Mouse (Mus musculus) urinary bladder, postnatal 4 days (tissue): Measurements from ENCODE around the gene Srgap2.

Experiments
- DNase-seq, 2 experiments: peaks; one replicate each; pipeline ENCODE4 v3.0.0; 2021 to 2022; ENCODE audit warnings: low spot score in 2 of 2

Gene Srgap2

DNA sequence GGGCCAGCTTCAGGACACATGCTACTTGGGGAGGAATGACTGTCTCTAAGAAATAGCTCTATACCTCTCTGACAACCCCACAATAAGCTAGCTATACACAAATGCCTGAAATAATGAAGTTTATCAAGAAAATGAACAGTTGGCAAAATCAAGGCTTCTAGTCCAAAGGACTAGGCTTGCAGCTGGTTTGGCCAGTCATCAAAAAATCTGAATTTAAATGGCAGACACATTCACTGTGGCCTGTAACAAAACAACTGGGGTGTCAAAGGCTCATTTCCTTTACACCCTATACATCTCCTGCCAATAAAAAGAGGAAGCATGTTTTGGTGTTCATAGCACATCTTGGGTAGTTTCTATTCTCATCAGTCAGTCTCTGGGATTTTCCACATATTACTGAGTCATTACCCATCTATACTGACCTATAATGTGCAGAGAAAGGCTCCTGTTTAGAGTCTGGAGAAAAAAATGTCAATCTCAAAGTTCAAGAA is 53.5 kb downstream of the Srgap2 start:
- no peak for DNase-seq

DNA sequence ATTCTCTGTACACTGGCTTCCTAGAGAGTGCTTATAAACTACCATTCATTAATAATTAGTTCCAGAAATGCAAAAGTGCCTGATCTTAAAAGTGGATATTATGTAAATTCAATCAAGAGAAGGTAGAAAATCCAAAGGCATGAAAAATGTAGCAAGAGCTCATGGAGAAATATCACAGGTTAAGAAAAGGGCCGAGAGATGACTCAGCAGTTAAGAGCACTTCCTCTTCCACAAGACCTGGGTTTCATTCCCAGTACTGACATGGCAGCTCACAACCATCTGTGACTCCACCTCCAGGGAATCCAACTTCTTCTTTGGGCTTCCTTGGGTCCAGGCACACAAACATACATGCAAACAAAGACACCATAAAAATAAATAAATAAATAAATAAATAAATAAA is 56.6 kb downstream of the Srgap2 start:
- DNase-seq = no peak

DNA sequence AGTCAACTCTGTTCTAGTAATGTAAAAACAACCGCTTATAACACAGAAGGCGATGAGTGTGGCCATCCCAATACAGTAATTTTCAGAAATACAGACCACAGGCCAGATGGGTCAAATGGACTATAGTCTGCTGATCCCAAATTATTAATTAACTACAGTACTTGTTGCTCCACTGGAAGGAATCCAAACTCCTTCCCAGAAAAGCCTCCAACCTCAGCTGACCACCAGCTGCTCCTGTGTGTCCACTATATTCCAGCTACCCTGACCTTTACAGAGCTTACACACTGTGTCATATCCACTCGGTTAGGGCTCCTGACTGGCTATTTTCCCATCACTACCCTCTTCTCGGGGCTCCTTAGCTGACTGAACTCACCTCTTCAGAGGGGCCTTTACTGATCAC is 61.3 kb downstream of the Srgap2 start:
- DNase-seq = no peak

DNA sequence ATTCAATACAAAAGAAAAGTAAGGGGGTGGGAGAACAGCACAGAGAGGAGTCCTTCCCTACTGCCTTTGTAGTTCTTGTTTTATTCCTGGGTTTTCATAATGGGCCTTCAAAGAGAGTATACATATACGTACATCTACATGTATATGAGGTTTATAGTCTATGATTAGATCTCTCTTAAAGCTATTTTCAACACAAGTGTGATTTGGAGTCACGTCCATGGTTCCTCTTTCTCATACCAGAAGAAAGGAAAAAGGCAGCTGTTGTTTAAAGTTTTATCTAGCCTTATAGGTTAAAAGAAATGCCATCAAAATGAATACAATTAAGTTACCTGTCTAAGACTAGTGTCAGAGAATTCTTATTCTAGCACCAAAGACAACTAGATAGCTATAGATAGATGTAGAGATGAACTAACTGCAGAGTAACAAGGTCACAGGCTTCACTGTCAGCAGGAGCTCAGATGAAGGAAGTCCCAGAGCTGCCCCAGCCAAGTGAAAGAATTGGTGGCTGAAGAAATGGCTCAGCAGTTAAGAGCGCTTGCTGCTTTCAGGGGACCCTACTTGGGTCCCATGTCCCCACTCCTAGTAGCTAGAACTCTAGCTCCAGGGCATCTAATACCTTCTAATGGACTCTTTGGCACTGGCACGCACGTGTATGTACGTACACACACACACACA is 63.1 kb downstream of the Srgap2 start:
- no peak for DNase-seq

DNA sequence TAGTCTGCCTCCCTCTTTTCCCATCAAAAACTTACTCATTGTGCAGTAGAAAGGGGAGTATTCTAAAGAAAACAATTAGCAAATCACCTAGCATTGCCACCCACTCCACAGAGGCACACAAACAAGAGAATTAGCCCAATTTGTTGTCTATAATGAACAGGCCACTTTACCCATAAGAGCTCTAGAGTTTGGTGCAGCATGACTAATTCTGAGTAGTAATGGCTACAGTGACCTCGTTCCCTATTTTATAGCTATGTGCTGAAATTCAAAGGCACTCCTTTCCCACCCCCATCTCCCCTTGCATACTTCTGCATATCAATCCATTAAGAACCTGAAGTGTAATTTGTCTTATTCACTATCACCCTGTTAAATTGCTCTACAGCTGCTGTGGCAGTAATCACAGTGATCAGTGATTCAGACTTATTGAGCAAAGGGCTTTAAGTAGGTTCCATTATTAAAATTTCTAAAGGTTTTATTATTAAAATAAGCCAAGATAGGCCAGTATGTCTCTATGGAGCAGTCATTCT is 64.5 kb downstream of the Srgap2 start:
- no peak for DNase-seq

DNA sequence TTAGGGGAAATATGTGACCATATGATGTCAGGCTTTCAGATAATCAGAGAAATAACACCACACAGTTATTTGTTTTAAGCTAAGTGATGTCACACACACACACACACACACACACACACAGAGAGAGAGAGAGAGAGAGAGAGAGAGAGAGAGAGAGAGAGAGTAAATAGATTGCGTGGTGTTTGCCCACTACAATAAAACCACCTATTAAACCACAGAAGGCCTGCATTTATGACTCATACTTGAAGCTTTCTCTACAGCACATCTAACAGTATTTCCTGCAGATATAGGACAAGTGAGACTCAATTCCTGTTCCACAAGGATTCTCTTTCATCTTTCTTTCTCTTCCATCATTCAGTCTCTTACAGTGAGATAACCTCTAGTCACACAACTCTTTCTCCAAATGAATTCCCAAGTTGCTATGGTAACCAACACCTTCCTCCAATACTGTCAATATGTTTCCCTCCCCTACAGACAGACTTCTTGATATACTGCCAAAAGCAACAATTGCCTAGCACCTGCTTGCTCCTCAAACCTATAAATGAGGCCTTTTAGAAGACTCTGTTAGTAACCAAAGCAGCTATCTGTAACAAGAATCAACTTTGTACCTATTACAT is 66.1 kb downstream of the Srgap2 start:
- no peak for DNase-seq

DNA sequence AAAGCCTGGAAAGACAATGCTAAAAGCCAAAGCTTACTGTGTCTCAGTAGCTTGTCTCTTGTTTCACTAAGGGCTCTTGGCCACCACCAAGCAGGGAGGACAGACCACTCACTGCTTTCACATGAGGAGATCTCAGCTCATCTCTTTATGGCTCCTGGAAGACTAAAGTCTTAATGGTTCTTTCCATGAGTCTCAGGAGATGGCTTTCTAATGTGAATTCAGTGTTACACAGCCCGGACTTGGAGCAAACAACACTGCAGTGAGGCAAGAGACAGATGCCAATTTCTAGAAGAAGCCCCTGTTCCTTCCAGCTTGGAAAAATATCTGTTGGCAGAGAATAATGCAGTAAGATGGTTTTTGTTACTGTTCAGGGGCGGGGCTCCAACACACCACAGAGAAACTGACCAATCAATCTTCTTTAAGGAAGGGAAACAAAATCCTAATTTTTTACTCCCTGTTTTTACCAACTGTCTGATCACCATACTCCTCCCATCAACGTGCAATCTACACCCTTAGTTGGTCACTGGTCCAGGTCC is 71.7 kb downstream of the Srgap2 start:
- no peak for DNase-seq

DNA sequence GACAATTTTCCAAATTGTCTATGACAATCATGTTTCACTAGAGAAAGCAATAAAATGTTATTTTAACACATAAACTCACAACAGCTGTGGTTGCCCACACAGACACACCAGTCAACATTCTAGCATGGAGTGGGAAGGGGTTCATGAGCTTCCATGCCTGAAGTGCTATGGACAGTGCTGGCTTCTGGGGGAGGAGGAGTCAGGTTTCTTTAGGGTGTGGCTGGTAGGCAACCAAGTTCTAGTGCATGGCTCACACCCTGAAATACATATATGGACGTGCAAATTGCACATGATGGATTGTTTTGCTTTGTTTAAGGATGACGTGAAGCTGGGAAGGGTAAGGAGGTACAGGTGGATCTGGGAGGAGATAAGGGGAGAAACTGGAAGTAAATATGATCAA is 72.8 kb downstream of the Srgap2 start:
- DNase-seq = no peak

DNA sequence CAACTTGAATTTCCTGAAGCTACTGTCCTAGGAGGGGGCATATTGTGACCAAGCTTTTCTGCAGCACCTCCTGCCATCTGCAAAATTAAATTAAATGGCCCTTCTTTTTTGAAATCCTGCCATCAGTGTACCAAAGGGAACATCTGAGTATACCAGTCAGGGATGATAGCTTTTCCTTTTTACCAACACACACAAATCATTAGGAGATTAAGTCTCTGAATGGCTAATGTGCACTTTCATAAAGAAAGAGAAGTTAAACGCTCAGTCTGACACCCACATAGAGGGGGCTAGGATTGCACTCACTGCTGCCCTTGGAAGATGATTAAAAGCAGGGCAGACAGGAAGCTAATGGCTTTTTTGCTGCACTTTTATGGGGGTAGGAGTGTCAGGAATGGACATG is 73.8 kb downstream of the Srgap2 start:
- DNase-seq = no peak

DNA sequence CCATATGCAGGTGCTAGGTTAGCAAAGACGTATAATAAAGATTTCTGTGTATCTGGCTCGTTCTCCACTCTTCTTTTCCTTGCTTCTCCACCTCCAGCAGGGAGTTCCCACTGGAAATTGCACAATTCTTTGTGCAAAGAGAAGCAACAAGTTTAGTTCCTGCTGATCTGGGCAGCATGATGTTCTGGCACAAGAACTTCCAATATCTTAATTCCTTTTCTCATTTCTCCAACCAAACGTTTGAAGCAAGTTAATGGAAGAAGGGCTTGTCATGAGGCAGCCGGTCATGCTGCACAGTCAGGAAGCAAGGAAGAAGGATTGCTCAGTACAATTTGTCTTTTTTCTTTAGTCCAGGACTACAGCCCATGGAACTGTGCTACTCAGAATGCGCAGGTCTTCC is 78.8 kb downstream of the Srgap2 start:
- no peak for DNase-seq

DNA sequence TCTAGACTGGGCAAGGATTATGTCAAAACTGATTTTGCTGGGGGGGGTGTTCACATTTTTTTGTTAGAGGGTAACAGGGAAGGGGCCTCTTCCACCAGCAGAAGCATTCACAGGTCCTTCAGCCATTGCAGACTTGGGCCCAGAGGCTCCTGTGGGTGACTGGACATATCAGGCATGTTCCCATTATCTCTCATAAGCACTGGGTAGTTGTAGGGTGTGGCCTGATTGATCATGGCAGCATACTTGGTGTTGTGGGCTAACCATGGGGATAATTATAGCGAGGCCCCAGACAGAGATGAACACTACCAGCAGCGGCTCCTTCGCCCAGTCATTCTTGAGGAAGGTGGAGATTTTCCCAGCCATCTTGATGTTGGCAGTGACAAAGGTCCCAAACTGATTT is 79.8 kb downstream of the Srgap2 start:
- DNase-seq = no peak

DNA sequence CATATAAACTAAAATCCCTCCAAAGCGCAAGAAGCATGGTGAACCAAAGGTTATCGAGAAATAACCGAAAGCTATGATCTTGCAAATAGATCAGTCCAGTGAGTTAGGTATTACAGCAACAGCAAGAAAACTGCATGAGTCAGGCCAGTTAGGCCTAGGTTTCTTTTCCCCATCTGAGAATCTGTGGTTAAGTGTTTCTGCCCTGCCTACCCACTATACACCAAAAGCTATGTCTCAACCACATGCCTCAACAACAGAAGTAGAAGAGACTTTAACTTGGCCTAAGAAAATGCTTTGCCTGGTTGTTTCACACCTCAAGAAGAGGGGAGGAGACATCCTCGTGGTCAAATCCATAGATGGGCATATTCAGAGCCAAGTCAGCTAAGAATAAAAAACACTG is 80.6 kb downstream of the Srgap2 start:
- DNase-seq = no peak

DNA sequence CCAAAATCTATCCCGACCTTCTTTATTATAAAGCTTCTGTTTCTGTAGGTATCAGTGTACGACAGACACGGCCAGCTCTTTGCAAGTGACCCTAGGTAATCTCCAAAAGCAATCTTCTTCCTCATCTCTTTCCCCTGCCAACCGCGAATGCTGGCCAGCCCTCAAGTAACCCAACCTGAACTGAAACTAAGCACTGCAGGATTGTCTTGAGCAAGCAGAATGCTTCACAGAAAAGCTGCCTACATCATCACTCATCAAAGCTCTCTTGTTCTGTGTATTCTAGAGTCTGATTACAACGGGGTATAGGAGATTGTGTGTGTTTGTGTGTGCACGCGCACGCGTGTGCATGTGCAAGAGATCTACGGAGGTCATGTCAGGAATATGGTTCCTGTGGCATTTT is 88.6 kb downstream of the Srgap2 start:
- no peak for DNase-seq

DNA sequence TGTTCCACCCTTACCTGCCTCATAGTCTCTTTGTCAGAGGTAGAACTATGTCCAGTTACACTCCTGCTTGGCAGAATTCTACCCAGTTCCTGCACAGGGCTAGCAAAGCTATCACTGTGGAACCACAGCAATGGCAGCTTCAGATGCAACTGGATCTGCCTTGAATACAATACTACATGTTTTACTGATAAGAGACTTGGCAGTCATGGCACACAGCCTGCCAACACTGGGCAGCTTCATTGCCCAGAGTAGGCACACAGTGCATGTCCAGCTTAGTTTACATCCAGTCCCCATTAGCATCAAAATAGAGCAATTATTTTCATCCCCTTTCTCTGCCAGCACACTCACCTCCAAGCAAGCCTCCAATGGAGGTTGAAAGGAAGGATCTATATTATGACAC is 89.2 kb downstream of the Srgap2 start:
- no peak for DNase-seq

DNA sequence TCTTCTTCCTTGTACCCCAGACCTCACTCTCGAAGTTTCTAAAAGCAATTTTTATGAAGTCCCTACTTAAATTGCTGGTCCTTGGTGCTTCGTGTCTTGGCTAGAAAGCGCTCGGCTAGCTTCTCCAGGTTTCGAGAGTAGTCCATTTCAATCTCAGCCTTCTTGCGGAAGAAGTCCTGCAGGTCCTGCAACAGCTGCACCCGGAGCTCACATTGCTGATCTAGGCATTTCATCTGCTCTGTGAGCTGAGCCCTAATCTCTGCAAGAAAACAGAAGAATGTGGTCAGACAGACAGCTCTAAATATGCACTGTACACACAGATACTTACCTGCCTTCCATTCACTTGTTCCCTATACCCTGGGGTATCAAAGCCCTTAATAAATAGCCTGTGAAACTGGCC is 90.5 kb downstream of the Srgap2 start:
- DNase-seq = no peak

DNA sequence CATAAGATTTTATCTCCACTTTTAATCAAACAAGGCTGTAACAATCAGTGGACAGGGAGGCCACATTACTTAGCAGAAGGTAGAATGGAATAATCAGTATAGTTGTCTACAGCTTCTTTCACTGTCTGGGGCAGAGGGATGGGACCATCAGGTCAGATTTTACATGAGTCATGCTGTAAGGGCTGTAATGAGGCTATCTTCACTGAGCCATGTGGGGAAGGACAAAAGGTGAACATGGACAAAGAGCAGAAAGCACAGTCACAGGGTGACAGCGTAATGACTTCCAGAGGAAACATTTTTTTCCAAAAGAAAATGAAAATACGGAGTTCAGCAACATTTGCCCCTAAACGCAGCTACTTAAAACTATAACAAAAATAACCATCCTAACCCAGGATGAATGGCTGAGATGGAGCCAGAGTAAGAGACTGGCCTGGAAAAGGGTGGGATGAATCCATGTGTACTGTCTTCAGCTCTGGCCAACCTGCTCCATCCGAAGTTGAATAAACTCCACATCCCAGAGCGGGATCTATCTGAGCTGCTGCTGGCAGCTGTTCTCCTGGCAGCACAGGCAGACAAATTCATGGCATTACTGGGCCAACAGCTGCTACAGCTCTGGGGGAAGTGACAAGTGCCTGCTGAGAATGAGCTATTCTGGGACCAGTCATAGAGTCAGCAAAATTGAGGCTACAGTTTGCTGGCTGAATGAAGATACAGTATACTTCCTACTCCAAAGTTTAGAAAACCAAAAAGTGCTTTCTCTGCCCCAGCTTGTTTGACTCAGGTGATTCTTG is 95.5 kb downstream of the Srgap2 start:
- DNase-seq = peak in 1 of 2 experiments; percentile 52

DNA sequence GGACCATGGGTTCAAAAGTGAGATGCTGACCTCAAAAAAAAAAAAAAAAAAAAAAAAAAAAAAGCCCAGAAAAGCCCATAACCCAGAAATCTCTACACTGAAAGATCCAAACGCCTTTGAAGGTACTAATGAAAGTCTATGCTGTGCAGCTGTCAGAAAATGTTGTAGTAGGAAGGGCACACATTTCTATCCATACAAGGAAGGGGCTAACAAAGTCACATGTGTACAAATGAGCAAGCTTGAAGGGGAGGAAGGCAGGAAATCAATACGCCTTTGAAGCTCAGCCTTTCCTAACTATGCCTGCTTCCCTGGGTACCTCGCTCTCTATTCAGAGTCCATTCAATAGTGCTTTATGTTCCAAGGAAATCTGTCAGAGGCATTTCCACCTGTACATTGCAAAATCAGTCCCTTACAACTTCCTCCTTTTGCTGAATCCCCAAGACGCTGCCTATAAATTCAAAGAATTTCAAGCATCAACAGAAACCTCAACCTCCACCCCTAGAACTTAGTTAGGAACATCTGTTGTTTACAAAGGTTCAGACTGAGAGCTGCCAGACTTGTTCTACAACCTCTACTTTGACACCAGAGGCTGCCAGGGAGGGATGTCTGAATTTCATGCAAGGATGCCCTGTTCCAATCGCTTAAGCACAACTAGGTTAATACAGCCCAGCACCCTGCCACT is 99.9 kb downstream of the Srgap2 start:
- no peak for DNase-seq

DNA sequence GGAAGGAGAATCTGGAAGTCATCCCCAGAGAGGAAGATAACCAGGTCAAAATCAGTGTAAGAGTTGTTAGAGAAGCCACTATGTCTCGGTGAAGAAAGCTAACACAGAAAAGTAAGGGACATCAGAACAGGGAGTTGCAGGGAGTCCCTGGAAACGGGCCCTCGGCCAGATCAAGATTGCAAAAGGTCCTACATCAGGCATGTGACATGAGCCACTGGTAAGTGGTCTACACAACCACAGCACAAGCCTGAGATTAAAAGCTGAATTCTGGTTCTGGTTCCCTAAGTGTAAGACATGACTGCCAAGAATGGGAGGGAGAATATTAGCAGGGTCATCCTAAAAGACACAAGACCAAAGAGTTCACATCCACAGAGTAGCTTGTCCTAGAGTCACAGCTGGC is 104.1 kb downstream of the Srgap2 start:
- DNase-seq = no peak

DNA sequence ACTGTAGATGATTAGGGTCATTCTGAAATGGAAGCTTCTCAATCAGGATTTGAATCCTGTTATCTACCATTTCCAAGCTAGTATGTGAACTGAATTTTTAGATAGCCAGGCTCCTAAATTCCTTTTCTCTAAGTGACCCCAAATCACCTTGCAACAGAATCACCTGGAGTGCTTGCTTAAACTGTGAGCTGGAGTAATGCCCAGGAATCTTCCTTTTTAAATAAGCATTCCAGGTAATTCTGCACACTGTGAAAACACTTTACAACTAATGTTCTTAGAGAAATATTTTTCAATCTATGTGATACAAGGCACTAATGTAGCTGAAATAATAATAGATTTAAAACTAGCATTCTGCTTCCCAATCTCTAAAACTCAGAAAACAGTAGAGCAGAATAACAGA is 106.0 kb downstream of the Srgap2 start:
- DNase-seq = no peak

DNA sequence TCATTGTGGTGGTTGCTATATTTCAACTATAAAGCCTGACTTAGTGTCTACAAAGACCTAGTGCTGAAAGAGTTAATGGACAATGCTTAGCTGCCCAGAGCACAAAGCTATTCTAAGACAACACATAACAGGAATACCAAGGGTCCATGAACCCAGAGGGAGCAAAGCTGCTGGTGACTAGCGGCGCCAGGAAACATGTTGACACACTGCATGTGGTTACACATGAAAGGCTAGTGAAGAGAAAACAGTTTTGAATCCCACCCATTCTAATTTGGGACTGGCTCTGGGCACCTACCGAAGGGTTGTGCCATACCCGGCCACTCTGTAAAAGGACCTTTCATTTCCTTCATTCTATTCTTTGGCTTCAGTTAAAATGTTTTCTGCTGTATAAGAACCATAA is 106.5 kb downstream of the Srgap2 start:
- no peak for DNase-seq

DNA sequence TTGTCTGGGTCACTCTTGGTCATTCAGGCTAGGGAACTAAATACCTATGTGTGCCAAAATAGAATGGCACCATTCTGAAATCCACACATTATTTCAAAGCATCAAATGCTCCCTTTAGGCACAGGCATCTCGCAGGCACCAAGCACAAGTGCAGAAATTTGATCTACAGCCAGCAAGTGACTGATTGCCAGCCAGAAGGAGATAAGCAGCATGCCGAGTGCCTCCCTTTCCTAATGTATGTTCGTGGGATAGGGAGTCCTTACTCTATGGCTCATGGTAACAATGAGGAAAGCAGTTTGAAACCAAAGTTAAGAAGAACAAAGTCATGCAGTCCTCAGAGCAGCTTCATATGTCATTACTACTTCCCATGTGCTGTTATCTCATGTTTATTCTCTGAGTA is 107.8 kb downstream of the Srgap2 start:
- DNase-seq = no peak
